ENCODE assay signal across 10 mouse cellular contexts in genomic region chr15:97501420-97501819, GRCm38 (mm10).
DNase-seq lines count a peak whose midpoint lies in the region.
"Had no signal": no experiment of that assay in that cellular context is flagged by ENCODE, and none has a peak within 500 bp of the region (broad histone marks: within the 10 kb centered on the region; RNA-seq: fewer than 3 reads in every experiment).

No protein-coding gene starts in this region.

- intact Hi-C loops in left cerebral cortex, postnatal 4 days (cut with DNase I): no loop called here

- peak; percentile 63 for DNase-seq in left cerebral cortex, postnatal 4 days
- DNase-seq in left cerebral cortex, adult 8-10 months (ENCODE audit: low spot score in 2 of 2): no peak
- DNase-seq in 3134 (ENCODE audit: extremely low read depth, insufficient read length, low spot score): peak; percentile 63
- DNase-seq in CD4-positive helper T cell, adult 2 months (ENCODE audit: low read depth, low spot score): peak; percentile 33
- DNase-seq in lung, postnatal 14 days: peak; percentile 3
- no peak for DNase-seq in kidney, adult 11 months
- DNase-seq in layer of hippocampus, postnatal 10 days (ENCODE audit: low spot score in 2 of 2): no peak
- DNase-seq: cerebellum, adult 18-20 months; gastrocnemius, adult 2 months; kidney, adult 9 months had no signal

Comparison
In these comparisons a context has a peak if more than half of its experiments do, and no peak if none do; other contexts are left out.
1. DNase-seq: peak in left cerebral cortex, postnatal 4 days (single experiment), 3134 (single experiment), CD4-positive helper T cell, adult 2 months (single experiment) and lung, postnatal 14 days (single experiment); none in left cerebral cortex, adult 8-10 months (0 of 2), kidney, adult 11 months (single experiment) and layer of hippocampus, postnatal 10 days (0 of 2).